Mouse (Mus musculus): Measurements from ENCODE around the gene Stard9.

DNA sequence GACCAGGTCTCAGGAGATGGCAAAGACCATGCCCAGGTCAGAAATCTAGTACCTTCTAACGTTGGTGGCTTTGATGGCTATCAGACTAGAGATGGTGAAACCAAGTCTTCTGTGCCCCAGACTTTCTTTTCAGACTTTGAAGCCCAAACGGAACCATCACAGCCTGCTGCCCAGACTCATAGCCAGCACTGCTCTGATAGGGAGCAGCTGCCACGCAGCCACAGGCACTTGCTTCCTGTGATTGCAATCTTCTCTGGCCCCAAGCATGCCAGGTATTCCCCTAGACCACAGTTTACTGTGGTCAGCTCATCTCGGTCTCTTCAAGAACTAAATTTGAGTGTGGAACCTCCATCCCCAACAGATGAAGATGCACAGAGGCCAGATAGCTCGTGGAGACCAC, 73.8 kb downstream of the Stard9 start:
- TF ChIP-seq CTCF (IDR thresholded peaks at IDR 0.05; ENCODE audit: extremely low read depth, insufficient read length, insufficient replicate concordance, low read depth, low read length) (no peak), POLR2A (IDR thresholded peaks at IDR 0.05; ENCODE audit: low read depth, low read length) (no peak)

Measured in small intestine, adult 2 months (tissue).